Mouse (Mus musculus): Measurements from ENCODE around the gene Npff. TPM values are rescaled to one million over a fixed set of nuclear protein-coding genes. Genes with fewer than 3 reads are reported as not detected.

The Npff gene
- 24.7 TPM for total RNA-seq (2023)

GRCm38 (mm10) chr15:102524892-102525485 is at the start of gene Npff:
TSS of gene Npff (minus strand) at chr15:102524942.

GRCm38 (mm10) chr15:102517976-102518858 is 6.5 kb downstream of the Npff start, which contains the start of gene Tarbp2:
TSS of gene Tarbp2 (plus strand) at chr15:102518192.

GRCm38 (mm10) chr15:102516728-102517404 is 7.9 kb downstream of the Npff start, which contains the start of gene Map3k12:
TSS of gene Map3k12 (minus strand) at chr15:102517064.

GRCm38 (mm10) chr15:102503447-102503846 is 21.3 kb downstream of the Npff start, which contains the start of gene Gm10337:
TSS of gene Gm10337 (plus strand) at chr15:102503722.

Other genes with a start within 250 kb of the Npff start
- gene Mfsd5, start 245.5 kb downstream of the Npff start, total RNA-seq (2023), result 28.3 TPM
- 3.8 TPM for gene Espl1, start 228.7 kb downstream of the Npff start, total RNA-seq (2023)
- 483 TPM for gene Pfdn5, start 198.8 kb downstream of the Npff start, total RNA-seq (2023)
- gene Myg1, start 193.2 kb downstream of the Npff start, total RNA-seq (2023), result 52.7 TPM
- gene Aaas, start 174.2 kb downstream of the Npff start, total RNA-seq (2023), result 43.6 TPM
- not detected for gene Sp7, start 157.8 kb downstream of the Npff start, total RNA-seq (2023)
- 134 TPM for gene Sp1, start 118.8 kb downstream of the Npff start, total RNA-seq (2023)
- gene Amhr2, start 79.6 kb downstream of the Npff start, total RNA-seq (2023), result 0.70 TPM
- 54.2 TPM for gene Prr13, start 65.9 kb downstream of the Npff start, total RNA-seq (2023)
- 785 TPM for gene Pcbp2, start 54.4 kb downstream of the Npff start, total RNA-seq (2023)
- 43.5 TPM for gene Gm10337, start 21.2 kb downstream of the Npff start, total RNA-seq (2023)
- gene Map3k12, start 7.9 kb downstream of the Npff start, total RNA-seq (2023), result 3.7 TPM
- gene Tarbp2, start 6.8 kb downstream of the Npff start, total RNA-seq (2023), result 55.4 TPM
- not detected for gene Gm28047, start 100.1 kb upstream of the Npff start, total RNA-seq (2023)
- gene Atf7, start 100.5 kb upstream of the Npff start, total RNA-seq (2023), result 106 TPM
- 6.5 TPM for gene Atp5g2, start 147.4 kb upstream of the Npff start, total RNA-seq (2023)
- 41.9 TPM for gene Calcoco1, start 197.2 kb upstream of the Npff start, total RNA-seq (2023)

Data from CD4-positive naive resting alpha-beta T cell, adult 76 days (primary cell).